8 mouse cellular contexts compared by ENCODE assay signal in the genomic region with DNA sequence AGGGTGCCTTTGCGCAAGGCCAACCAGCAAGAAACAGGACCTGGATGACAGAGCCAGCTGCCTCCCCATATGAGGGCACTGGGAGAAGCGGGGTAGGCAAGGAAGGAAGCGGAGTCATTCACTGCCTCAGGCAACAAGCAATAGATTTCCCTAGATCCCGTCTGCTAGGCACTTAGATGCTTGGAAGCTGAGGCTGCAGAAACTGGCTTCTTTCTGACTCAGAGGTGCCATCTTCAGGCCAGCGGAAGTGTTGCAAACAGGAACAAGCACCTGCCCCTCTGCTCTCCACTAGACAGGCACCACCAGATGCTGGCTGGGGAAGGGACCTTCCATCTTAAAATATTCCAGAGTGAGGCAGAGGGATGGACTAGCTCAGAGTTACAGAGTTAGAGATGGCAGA.
A peak's percentile ranks its signal among the peaks of the same experiment; 100 is the strongest.
DNase-seq lines count a peak whose midpoint lies in the region; ATAC-seq and TF ChIP-seq lines count a peak whose summit lies in the region.

No protein-coding gene starts in this region.

- ATAC-seq in cerebellum, adult (ENCODE audit: insufficient number of reproducible peaks, low FRiP score, low TSS enrichment) = peak; percentile 79
- ATAC-seq in forebrain, embryonic 16.5 days = peak; percentile 86
- no peak for ATAC-seq in lung, embryonic 14.5 days (ENCODE audit: insufficient read depth)
- ATAC-seq in neutrophil, adult 5-6 weeks (ENCODE audit: extremely low read depth, insufficient number of reproducible peaks, low FRiP score, poor library complexity, severe bottlenecking) = peak; percentile 84

- H3K36me3 ChIP-seq in ES-E14 (ENCODE audit: control insufficient read depth, insufficient read depth, low read length, poor library complexity, severe bottlenecking) = no peaks in the 10 kb centered on the region
- no peaks in the 10 kb centered on the region for H3K36me3 ChIP-seq in forebrain, embryonic 16.5 days (ENCODE audit: control insufficient read depth, insufficient read depth)
- no peaks in the 10 kb centered on the region for H3K36me3 ChIP-seq in lung, embryonic 14.5 days (ENCODE audit: insufficient read depth)
- H3K36me3 ChIP-seq in thymus, adult 2 months (ENCODE audit: control insufficient read depth, insufficient read depth, low read length) = no peaks in the 10 kb centered on the region

- in situ Hi-C loops in ES-E14 (cut with MboI; ENCODE audit: low sequenced_read_pairs in 2 of 2, unreplicated experiment in 2 of 2) = no loop called here

- WGBS in forebrain, embryonic 16.5 days = 25% methylated on average over 5 of the region's 5 CpGs
- WGBS in lung, embryonic 14.5 days = 16% methylated on average over 5 of the region's 5 CpGs
- WGBS in thymus, adult 2 months = 34% methylated on average over 5 of the region's 5 CpGs

- H3K4me3 ChIP-seq in ES-E14 (ENCODE audit: insufficient read depth in 1 of 2, low read depth in 1 of 2, low read length in 2 of 2, poor library complexity in 1 of 2, severe bottlenecking in 1 of 2) = no peak overlapping the region
- no peak overlapping the region for H3K4me3 ChIP-seq in forebrain, embryonic 16.5 days (replicated peaks; ENCODE audit: low read length)
- H3K4me3 ChIP-seq in layer of hippocampus, adult 2 months = peak overlapping the region; percentile 34
- no peak overlapping the region for H3K4me3 ChIP-seq in lung, embryonic 14.5 days (ENCODE audit: low read depth, low read length)
- H3K4me3 ChIP-seq in thymus, adult 2 months (ENCODE audit: control insufficient read depth, insufficient read depth, low read length) = no peak overlapping the region

- peaks cover 0 to 6% of the 10 kb centered on the region in 2 experiments; a peak in 1 of 4 replicates for H3K4me1 ChIP-seq in ES-E14 (ENCODE audit: control insufficient read depth in 2 of 2, insufficient read depth in 2 of 2, low read length in 2 of 2, poor library complexity in 1 of 2)
- peaks cover 6% of the 10 kb centered on the region; the same call in 1 of the 2 replicates for H3K4me1 ChIP-seq in forebrain, embryonic 16.5 days (replicated peaks; ENCODE audit: control insufficient read depth, insufficient read depth, low read length)
- no peaks in the 10 kb centered on the region for H3K4me1 ChIP-seq in lung, embryonic 14.5 days (ENCODE audit: insufficient read depth)
- no peaks in the 10 kb centered on the region for H3K4me1 ChIP-seq in thymus, adult 2 months (replicated peaks; ENCODE audit: control insufficient read depth, insufficient read depth, low read length)

- H3K4me2 ChIP-seq in forebrain, embryonic 16.5 days (ENCODE audit: low read length) = no peak overlapping the region
- no peak overlapping the region for H3K4me2 ChIP-seq in lung, embryonic 14.5 days

- H3K27ac ChIP-seq in ES-E14 (ENCODE audit: insufficient read depth, low read depth, low read length, poor library complexity, severe bottlenecking) = no peak overlapping the region
- H3K27ac ChIP-seq in forebrain, embryonic 16.5 days (ENCODE audit: low read length) = no peak overlapping the region
- no peak overlapping the region for H3K27ac ChIP-seq in layer of hippocampus, adult 2 months
- no peak overlapping the region for H3K27ac ChIP-seq in lung, embryonic 14.5 days (ENCODE audit: low read depth)
- no peak overlapping the region for H3K27ac ChIP-seq in thymus, adult 2 months (ENCODE audit: control insufficient read depth, insufficient read depth, low read length)

- no peak for TF ChIP-seq POLR2A in thymus, adult 2 months (IDR thresholded peaks at IDR 0.05; ENCODE audit: control insufficient read depth, extremely low read depth, insufficient read depth, low read length, poor library complexity)

- no peaks in the 10 kb centered on the region for H3K9me3 ChIP-seq in ES-E14 (ENCODE audit: control insufficient read depth, insufficient read depth, low read depth, low read length)
- no peaks in the 10 kb centered on the region for H3K9me3 ChIP-seq in forebrain, embryonic 16.5 days (ENCODE audit: control insufficient read depth, low read length)
- no peaks in the 10 kb centered on the region for H3K9me3 ChIP-seq in lung, embryonic 14.5 days (ENCODE audit: low read depth, low read length)

- H3K27me3 ChIP-seq in forebrain, embryonic 16.5 days (replicated peaks; ENCODE audit: control insufficient read depth, insufficient read depth, low read length) = no peaks in the 10 kb centered on the region
- H3K27me3 ChIP-seq in lung, embryonic 14.5 days (ENCODE audit: insufficient read depth, low read length) = no peaks in the 10 kb centered on the region
- H3K27me3 ChIP-seq in thymus, adult 2 months (ENCODE audit: control insufficient read depth, insufficient read depth, low read length) = no peaks in the 10 kb centered on the region

- peak; percentile 70 for DNase-seq in ES-E14 (ENCODE audit: low read depth, low spot score)
- DNase-seq in heart, postnatal 4 days = peak; percentile 87
- DNase-seq in layer of hippocampus, adult 2 months (ENCODE audit: low spot score in 2 of 2) = peak; percentile 82 to 84
- DNase-seq in lung, embryonic 14.5 days = peak; percentile 87
- peak; percentile 74 for DNase-seq in thymus, adult 2 months

- TF ChIP-seq CTCF in layer of hippocampus, adult 2 months (conservative IDR thresholded peaks at IDR 0.05) = peak; percentile 95
- peak; percentile 87 for TF ChIP-seq CTCF in lung, embryonic 14.5 days (IDR thresholded peaks at IDR 0.05; ENCODE audit: low read depth)
- no peak; the same call in 1 of the 2 replicates for TF ChIP-seq CTCF in thymus, adult 2 months (IDR thresholded peaks at IDR 0.05; ENCODE audit: borderline replicate concordance, control insufficient read depth, extremely low read depth, insufficient read depth, low read length, poor library complexity)

- no peak overlapping the region for H3K9ac ChIP-seq in ES-E14 (ENCODE audit: insufficient read depth, low read depth, low read length, poor library complexity, severe bottlenecking)
- no peak overlapping the region for H3K9ac ChIP-seq in forebrain, embryonic 16.5 days (replicated peaks; ENCODE audit: low read depth, low read length)
- H3K9ac ChIP-seq in lung, embryonic 14.5 days = no peak overlapping the region

TF ChIP-seq in ES-E14, 5 proteins besides CTCF, POLR2A, EP300 and RAD21:
- peak; percentile 75; the same call in 1 of the 2 replicates for TF ChIP-seq ZC3H11A (IDR thresholded peaks at IDR 0.05; ENCODE audit: borderline replicate concordance, low read depth, low read length)
- no peak for TF ChIP-seq HCFC1 (IDR thresholded peaks at IDR 0.05; ENCODE audit: borderline replicate concordance, insufficient read depth, low read length)
- TF ChIP-seq MAFK (IDR thresholded peaks at IDR 0.05; ENCODE audit: insufficient read depth, low read depth, low read length) = peak; percentile 88
